Comparison of ENCODE assay signal across 7 mouse cellular contexts in the genomic region with DNA sequence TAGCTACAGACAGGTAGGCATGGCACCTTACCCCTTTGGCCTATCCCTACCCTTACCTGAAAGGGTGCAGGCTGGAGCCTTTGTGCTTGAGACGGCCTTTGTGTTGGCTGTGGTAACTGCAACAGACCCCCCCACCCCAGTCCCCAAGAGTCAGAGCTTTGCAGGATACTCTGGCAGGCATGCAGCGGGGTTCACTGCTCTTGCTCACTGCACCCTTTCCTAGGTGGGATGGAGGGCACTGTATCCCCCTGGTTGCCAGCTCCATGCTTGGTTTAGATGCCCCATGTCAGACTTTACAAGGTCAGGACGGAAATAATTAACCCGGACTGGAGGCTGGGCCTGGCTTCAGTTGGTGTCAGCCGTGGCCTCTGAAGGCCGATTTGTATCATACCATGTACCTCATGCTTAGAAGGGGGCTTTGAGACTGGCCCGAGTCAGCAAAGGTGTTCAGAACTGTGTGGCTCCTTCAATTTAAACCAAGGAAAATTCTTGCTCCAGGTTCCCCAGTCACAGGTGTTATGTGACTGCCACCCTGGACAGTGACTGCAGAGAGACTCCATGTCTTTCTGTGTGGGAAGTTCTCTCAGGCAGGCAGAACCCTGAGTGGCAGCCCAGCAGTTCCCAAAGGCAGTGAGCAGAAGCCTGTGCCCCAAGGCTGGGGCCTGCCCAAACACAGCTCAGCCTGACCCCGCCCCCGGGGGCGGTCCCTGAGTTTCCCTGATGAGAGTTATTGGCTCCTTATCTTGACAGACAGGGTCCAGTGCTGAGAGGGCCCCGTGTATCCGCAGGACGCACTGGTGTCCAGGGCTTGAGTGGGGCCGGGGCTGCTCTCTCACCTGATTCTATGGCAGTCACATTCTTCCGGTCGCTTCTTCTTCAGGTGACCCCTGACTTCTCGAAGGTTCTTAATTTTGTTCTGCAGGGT.
DNase-seq lines count a peak whose midpoint lies in the region; ATAC-seq and TF ChIP-seq lines count a peak whose summit lies in the region.

No protein-coding gene starts in this region.

- in situ Hi-C loops in Patski (cut with MboI; ENCODE audit: low pct_unique_long_range_greater_than_20kb), result no loop called here

- no peak overlapping the region for H3K4me3 ChIP-seq in ES-Bruce4 (ENCODE audit: low read depth, low read length)
- H3K4me3 ChIP-seq in embryonic fibroblast, embryonic 13.5 days (ENCODE audit: insufficient read depth, low read length), result no peak overlapping the region
- H3K4me3 ChIP-seq in intestine, embryonic 14.5 days (ENCODE audit: low read depth, low read length), result no peak overlapping the region
- H3K4me3 ChIP-seq in lung, embryonic 15.5 days, result no peak overlapping the region

- CTCF ChIA-PET in Patski (lab: Charles Lee), result no interaction called here

- TF ChIP-seq POLR2A in ES-Bruce4 (IDR thresholded peaks at IDR 0.05; ENCODE audit: insufficient read depth, low read length), result no peak
- peak; percentile 41; the same call in 1 of the 2 replicates for TF ChIP-seq POLR2A in embryonic fibroblast, embryonic 13.5 days (IDR thresholded peaks at IDR 0.05; ENCODE audit: low read depth, low read length)

- H3K4me1 ChIP-seq in ES-Bruce4 (ENCODE audit: control insufficient read depth, insufficient read depth, low read length), result no peaks in the 10 kb centered on the region
- peaks cover 3% of the 10 kb centered on the region for H3K4me1 ChIP-seq in embryonic fibroblast, embryonic 13.5 days (ENCODE audit: control insufficient read depth, insufficient read depth, low read length)
- peaks cover 16% of the 10 kb centered on the region for H3K4me1 ChIP-seq in intestine, embryonic 14.5 days (replicated peaks; ENCODE audit: control insufficient read depth, insufficient read depth, low read length)
- H3K4me1 ChIP-seq in lung, embryonic 15.5 days, result peaks cover 28% of the 10 kb centered on the region

- peaks cover 11% of the 10 kb centered on the region for H3K36me3 ChIP-seq in ES-Bruce4 (ENCODE audit: control insufficient read depth, insufficient read depth, low read length, poor library complexity, severe bottlenecking)
- peaks cover 68% of the 10 kb centered on the region for H3K36me3 ChIP-seq in intestine, embryonic 14.5 days (ENCODE audit: control insufficient read depth, insufficient read depth, low read length)
- H3K36me3 ChIP-seq in lung, embryonic 15.5 days, result no peaks in the 10 kb centered on the region

- no peak for TF ChIP-seq EP300 in ES-Bruce4 (IDR thresholded peaks at IDR 0.05; ENCODE audit: insufficient read depth, low read depth, low read length)

- no peaks in the 10 kb centered on the region for H3K9me3 ChIP-seq in ES-Bruce4 (replicated peaks; ENCODE audit: control insufficient read depth, insufficient read depth, low read length, poor library complexity, severe bottlenecking)
- H3K9me3 ChIP-seq in intestine, embryonic 14.5 days (ENCODE audit: control insufficient read depth, low read length), result no peaks in the 10 kb centered on the region
- no peaks in the 10 kb centered on the region for H3K9me3 ChIP-seq in lung, embryonic 15.5 days

- 0 out of 2 replicates have a peak overlapping the region, but pooled peaks have one; percentile 20 for H3K9ac ChIP-seq in ES-Bruce4 (ENCODE audit: low read depth, poor library complexity, severe bottlenecking)
- H3K9ac ChIP-seq in intestine, embryonic 14.5 days (ENCODE audit: low read length), result no peak overlapping the region
- H3K9ac ChIP-seq in lung, embryonic 15.5 days, result no peak overlapping the region

- no peak overlapping the region for H3K4me2 ChIP-seq in intestine, embryonic 14.5 days (ENCODE audit: low read length)
- H3K4me2 ChIP-seq in lung, embryonic 15.5 days, result peak overlapping the region; percentile 37; the same call in 1 of the 2 replicates

- 56% methylated on average over 17 of the region's 17 CpGs for WGBS in intestine, embryonic 14.5 days
- 45% methylated on average over 17 of the region's 17 CpGs for WGBS in lung, embryonic 15.5 days

- ATAC-seq in Patski, result peak; percentile 18
- peak; percentile 33; the same call in 1 of the 2 replicates for ATAC-seq in intestine, embryonic 14.5 days (replicated peaks; ENCODE audit: low FRiP score, low TSS enrichment, low read depth)
- peak; percentile 66; the same call in 1 of the 2 replicates for ATAC-seq in lung, embryonic 15.5 days (ENCODE audit: borderline replicate concordance, extremely low read depth, low FRiP score, low TSS enrichment)
- ATAC-seq in monocyte, adult 5-6 weeks (replicated peaks; ENCODE audit: insufficient number of reproducible peaks, low FRiP score, low TSS enrichment, poor library complexity, severe bottlenecking), result no peak

- POLR2A ChIA-PET in Patski (lab: Charles Lee), result no interaction called here

- 0 out of 2 replicates have a peak overlapping the region, but pooled peaks have one; percentile 16 for H3K27ac ChIP-seq in ES-Bruce4 (ENCODE audit: insufficient read depth, low read length)
- peak overlapping the region; percentile 39 for H3K27ac ChIP-seq in embryonic fibroblast, embryonic 13.5 days (ENCODE audit: insufficient read depth, low read length)
- no peak overlapping the region for H3K27ac ChIP-seq in intestine, embryonic 14.5 days (ENCODE audit: low read depth)
- H3K27ac ChIP-seq in lung, embryonic 15.5 days, result peak overlapping the region; percentile 1; the same call in 1 of the 2 replicates

- TF ChIP-seq CTCF in ES-Bruce4 (IDR thresholded peaks at IDR 0.05; ENCODE audit: low read depth, low read length) (no peak), Patski (IDR thresholded peaks at IDR 0.05) (no peak)
- no peak for TF ChIP-seq CTCF in embryonic fibroblast, embryonic 13.5 days (IDR thresholded peaks at IDR 0.05; ENCODE audit: borderline replicate concordance, insufficient read depth, low read length)

- no peak for DNase-seq in Patski (ENCODE audit: low read depth, low spot score)
- DNase-seq in intestine, embryonic 14.5 days (ENCODE audit: low spot score), result peak; percentile 74
- no peak for DNase-seq in left cerebral cortex, postnatal 4 days

- intact Hi-C loops in left cerebral cortex, postnatal 4 days (cut with DNase I), result no loop called here

- H3K27me3 ChIP-seq in ES-Bruce4 (ENCODE audit: control insufficient read depth, insufficient read depth, low read length, poor library complexity, severe bottlenecking) (no peaks in the 10 kb centered on the region), Patski (no peaks in the 10 kb centered on the region)
- no peaks in the 10 kb centered on the region for H3K27me3 ChIP-seq in intestine, embryonic 14.5 days (replicated peaks; ENCODE audit: control insufficient read depth, insufficient read depth, low read length)
- no peaks in the 10 kb centered on the region for H3K27me3 ChIP-seq in lung, embryonic 15.5 days
